Comparison of ENCODE assay signal across 27 mouse cellular contexts in genomic region chr6:63921951-63922350, GRCm38 (mm10).
"Had no signal": no experiment of that assay in that cellular context is flagged by ENCODE, and none has a peak within 500 bp of the region (broad histone marks: within the 10 kb centered on the region; RNA-seq: fewer than 3 reads in every experiment).

No protein-coding gene starts in this region.

- H3K36me3 ChIP-seq: limb, embryonic 10.5 days; limb, embryonic 12.5 days; limb, embryonic 13.5 days; limb, embryonic 15.5 days; liver, embryonic 12.5 days; liver, embryonic 13.5 days; liver, embryonic 15.5 days; lung, embryonic 15.5 days; midbrain, embryonic 10.5 days; midbrain, embryonic 12.5 days; midbrain, embryonic 13.5 days; midbrain, embryonic 15.5 days had no signal

- H3K27ac ChIP-seq: limb, embryonic 10.5 days; limb, embryonic 12.5 days; limb, embryonic 13.5 days; limb, embryonic 15.5 days; liver, embryonic 12.5 days; liver, embryonic 13.5 days; liver, embryonic 14.5 days; liver, embryonic 15.5 days; lung, embryonic 15.5 days; macrophage; midbrain, embryonic 10.5 days; midbrain, embryonic 12.5 days; midbrain, embryonic 13.5 days; midbrain, embryonic 15.5 days had no signal

- H3K27me3 ChIP-seq: limb, embryonic 12.5 days; limb, embryonic 13.5 days; limb, embryonic 15.5 days; liver, embryonic 12.5 days; liver, embryonic 13.5 days; liver, embryonic 15.5 days; lung, embryonic 15.5 days; megakaryocyte, embryonic 14.5 days; midbrain, embryonic 12.5 days; midbrain, embryonic 13.5 days; midbrain, embryonic 15.5 days had no signal

- H3K4me1 ChIP-seq: limb, embryonic 10.5 days; limb, embryonic 12.5 days; limb, embryonic 13.5 days; limb, embryonic 15.5 days; liver, embryonic 12.5 days; liver, embryonic 13.5 days; liver, embryonic 15.5 days; lung, embryonic 15.5 days; megakaryocyte, embryonic 14.5 days; midbrain, embryonic 10.5 days; midbrain, embryonic 12.5 days; midbrain, embryonic 13.5 days; midbrain, embryonic 15.5 days had no signal

- DNase-seq: left cerebral cortex, postnatal 4 days; liver; liver, embryonic 13.5 days; liver, postnatal 0 days; lung, adult 18-20 months; lung, adult 2 months; lung, embryonic 14.5 days; lung, postnatal 10 days; lung, postnatal 14 days; lung, postnatal 36 days; lung, postnatal 4 days; midbrain, embryonic 14.5 days had no signal

- H3K4me3 ChIP-seq: limb, embryonic 10.5 days; limb, embryonic 12.5 days; limb, embryonic 13.5 days; limb, embryonic 15.5 days; liver, embryonic 12.5 days; liver, embryonic 13.5 days; liver, embryonic 15.5 days; lung, embryonic 15.5 days; megakaryocyte, embryonic 14.5 days; midbrain, embryonic 10.5 days; midbrain, embryonic 12.5 days; midbrain, embryonic 13.5 days; midbrain, embryonic 15.5 days; myocyte had no signal
